Mouse (Mus musculus) neural tube, embryonic 13.5 days (tissue): ENCODE results near the gene Supt3. TPM values are rescaled to one million over a fixed set of nuclear protein-coding genes. Genes with fewer than 3 reads are reported as not detected.

Source experiments
- ATAC-seq: fragments of 200-750 bp; cut with Nextera tagmentation; 2 replicates; pipeline ENCODE4 v1.8.0; 2017; ENCODE audit warnings: low read depth, mild to moderate bottlenecking, moderate TSS enrichment, moderate library complexity
- H3K27ac ChIP-seq: fragments of 300-500 bp; sonication (generic); replicated peaks from 2 replicates; pipeline ENCODE4 v1.5.1; 2015; ENCODE audit warnings: moderate library complexity, mild to moderate bottlenecking, inconsistent platforms
- H3K27me3 ChIP-seq: fragments of 300-500 bp; sonication (generic); 2 replicates; pipeline ENCODE4 v1.6.1; 2015; ENCODE audit warnings: mild to moderate bottlenecking, inconsistent platforms
- H3K36me3 ChIP-seq: fragments of 300-500 bp; sonication (generic); 2 replicates; pipeline ENCODE4 v1.6.1; 2015; ENCODE audit warnings: mild to moderate bottlenecking, inconsistent platforms
- H3K4me1 ChIP-seq: fragments of 300-500 bp; sonication (generic); replicated peaks from 2 replicates; pipeline ENCODE4 v1.6.1; 2015; ENCODE audit warnings: inconsistent platforms
- H3K4me2 ChIP-seq: fragments of 300-500 bp; sonication (generic); 2 replicates; pipeline ENCODE4 v1.6.1; 2015; ENCODE audit warnings: inconsistent platforms, mild to moderate bottlenecking, moderate library complexity
- H3K4me3 ChIP-seq: fragments of 300-500 bp; sonication (generic); 2 replicates; pipeline ENCODE4 v1.5.1; 2015; ENCODE audit warnings: mild to moderate bottlenecking, inconsistent platforms
- H3K9ac ChIP-seq: fragments of 300-500 bp; sonication (generic); 2 replicates; pipeline ENCODE4 v1.6.1; 2015; ENCODE audit warnings: moderate library complexity, mild to moderate bottlenecking, inconsistent platforms
- H3K9me3 ChIP-seq: fragments of 300-500 bp; sonication (generic); 2 replicates; pipeline ENCODE4 v1.6.1; 2016; ENCODE audit warnings: inconsistent platforms
- WGBS: fragments of 180-500 bp; shearing (Covaris S2); methylation state at CpG from one replicate; pipeline ENCODE4 v1.1.7; 2015; 5-methylcytosine and 5-hydroxymethylcytosine counted together
- polyA plus RNA-seq: library from polyadenylated mRNA; unstranded; fragments of >200 nt; fragmentation: Nextera tagmentation; extraction: Ambion mirVana; gene quantifications from 2 replicates; pipeline ENCODE4 v1.2.1, GENCODE M21; 2015

Supt3 gene
- polyA plus RNA-seq, 1 experiment from 2014 or later, result 25.9 TPM

GRCm38 (mm10) chr17:44792218-44792917, 15.4 kb downstream of the Supt3 start:
- Histone ChIP-seq H3K4me2 (no peak overlapping the region), H3K9ac (no peak overlapping the region), H3K9me3 (no peaks in the 10 kb centered on the region), H3K4me3 (no peak overlapping the region), H3K36me3 (peaks cover 10% of the 10 kb centered on the region), H3K4me1 (no peaks in the 10 kb centered on the region), H3K27me3 (no peaks in the 10 kb centered on the region), H3K27ac (no peak overlapping the region)
- WGBS, result 92% methylated on average over 12 of the region's 12 CpGs
- ATAC-seq, result no peak

- Histone ChIP-seq H3K4me2 (no peak overlapping the region), H3K27ac (no peak overlapping the region), H3K4me1 (no peaks in the 10 kb centered on the region), H3K9ac (no peak overlapping the region), H3K9me3 (no peaks in the 10 kb centered on the region), H3K36me3 (0 out of 2 replicates have a peak, but pooled peaks cover 4% of the 10 kb centered on the region), H3K4me3 (no peak overlapping the region), H3K27me3 (no peaks in the 10 kb centered on the region)
- WGBS, result 63% methylated on average over 3 of the region's 3 CpGs
- ATAC-seq, result no peak
Measured at GRCm38 (mm10) chr17:44797331-44797730, 20.4 kb downstream of the Supt3 start.

- H3K4me2 ChIP-seq, result no peak overlapping the region
- no peaks in the 10 kb centered on the region for H3K27me3 ChIP-seq
- ATAC-seq, result no peak
- H3K4me1 ChIP-seq, result no peaks in the 10 kb centered on the region
- no peak overlapping the region for H3K4me3 ChIP-seq
- no peaks in the 10 kb centered on the region for H3K36me3 ChIP-seq
- H3K9me3 ChIP-seq, result no peaks in the 10 kb centered on the region
- H3K9ac ChIP-seq, result no peak overlapping the region
- no peak overlapping the region for H3K27ac ChIP-seq
- 70% methylated on average over 1 of the region's 1 CpGs for WGBS
Measured at GRCm38 (mm10) chr17:44807031-44807430, 30.1 kb downstream of the Supt3 start.

DNA sequence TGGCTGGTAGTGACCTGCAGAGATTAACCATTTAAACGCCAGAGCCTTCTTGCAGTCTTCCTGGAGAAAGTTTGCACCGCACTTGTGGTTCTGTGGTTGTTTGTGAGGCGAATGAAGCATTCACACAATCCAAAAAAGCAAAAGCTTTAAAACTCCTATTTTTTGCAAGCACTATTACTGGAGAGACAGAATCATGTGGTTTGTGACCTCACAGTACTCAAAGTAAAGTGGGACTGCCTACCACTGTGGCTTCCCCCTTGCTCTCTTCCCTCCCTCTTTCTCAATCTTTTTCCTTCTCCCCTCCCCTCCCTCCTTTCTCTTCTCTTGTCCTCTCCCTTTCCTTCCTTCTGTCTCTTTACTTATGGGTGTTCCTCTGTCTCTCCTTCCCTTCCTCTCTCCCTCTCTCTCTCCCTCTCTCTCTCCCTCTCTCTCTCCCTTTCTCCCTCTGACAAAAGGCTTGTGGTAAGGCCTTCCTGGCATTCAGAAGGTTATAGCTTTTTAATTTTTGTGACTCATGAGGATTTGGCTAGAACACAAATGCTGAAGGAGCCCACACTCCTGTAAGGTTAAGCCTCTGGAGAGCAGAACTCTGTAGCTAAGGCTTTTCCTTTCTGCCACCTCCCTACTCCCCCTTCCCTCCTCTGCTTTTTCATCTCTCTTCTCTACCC, 37.7 kb downstream of the Supt3 start, which contains the start of gene Runx2:
Gene Runx2 (minus strand): TSS at position 290 of the 668 bp plus-strand sequence.
- Histone ChIP-seq H3K9me3 (no peaks in the 10 kb centered on the region), H3K27ac (no peak within 1 kb of the TSS), H3K4me2 (no peak within 1 kb of the TSS), H3K27me3 (no peaks in the 10 kb centered on the region), H3K4me3 (no peak within 1 kb of the TSS), H3K36me3 (no peaks in the 10 kb centered on the region), H3K4me1 (0 out of 2 replicates have a peak, but pooled peaks cover 8% of the 10 kb centered on the region), H3K9ac (no peak within 1 kb of the TSS)
- WGBS, result 35% methylated on average over 3 of the region's 3 CpGs
- ATAC-seq, result no peak

DNA sequence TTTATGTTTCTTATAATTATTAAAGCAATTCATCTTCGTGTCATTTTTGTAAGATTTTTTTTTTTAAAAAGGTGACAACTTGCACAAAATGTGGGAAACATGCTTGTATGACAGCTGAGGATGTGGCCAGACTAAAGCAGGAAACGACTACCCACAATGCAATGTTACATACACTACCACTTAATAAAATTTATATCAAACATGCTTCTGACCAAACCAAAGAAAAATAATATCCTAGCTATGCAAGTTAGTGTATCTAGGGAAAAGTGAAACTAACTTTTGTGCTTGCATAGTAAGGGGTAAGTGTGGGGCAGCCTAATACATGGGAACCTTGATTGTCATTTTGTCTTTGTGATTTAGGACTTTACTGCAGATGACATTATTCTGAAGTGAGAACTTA, 41.9 kb downstream of the Supt3 start:
- Histone ChIP-seq H3K36me3 (no peaks in the 10 kb centered on the region), H3K4me2 (no peak overlapping the region), H3K4me1 (0 out of 2 replicates have a peak, but pooled peaks cover 8% of the 10 kb centered on the region), H3K27ac (no peak overlapping the region), H3K9me3 (no peaks in the 10 kb centered on the region), H3K27me3 (no peaks in the 10 kb centered on the region), H3K4me3 (no peak overlapping the region), H3K9ac (no peak overlapping the region)
- WGBS, result 93% methylated on average over 2 of the region's 2 CpGs
- ATAC-seq, result no peak

- 0 out of 2 replicates have a peak, but pooled peaks cover 5% of the 10 kb centered on the region for H3K4me1 ChIP-seq
- no peak overlapping the region for H3K4me3 ChIP-seq
- H3K27me3 ChIP-seq, result no peaks in the 10 kb centered on the region
- WGBS, result 83% methylated on average over 4 of the region's 4 CpGs
- H3K9me3 ChIP-seq, result no peaks in the 10 kb centered on the region
- H3K27ac ChIP-seq, result no peak overlapping the region
- H3K9ac ChIP-seq, result no peak overlapping the region
- no peak overlapping the region for H3K4me2 ChIP-seq
- no peak for ATAC-seq
- H3K36me3 ChIP-seq, result no peaks in the 10 kb centered on the region
Measured at GRCm38 (mm10) chr17:44819816-44820215, 42.9 kb downstream of the Supt3 start.

DNA sequence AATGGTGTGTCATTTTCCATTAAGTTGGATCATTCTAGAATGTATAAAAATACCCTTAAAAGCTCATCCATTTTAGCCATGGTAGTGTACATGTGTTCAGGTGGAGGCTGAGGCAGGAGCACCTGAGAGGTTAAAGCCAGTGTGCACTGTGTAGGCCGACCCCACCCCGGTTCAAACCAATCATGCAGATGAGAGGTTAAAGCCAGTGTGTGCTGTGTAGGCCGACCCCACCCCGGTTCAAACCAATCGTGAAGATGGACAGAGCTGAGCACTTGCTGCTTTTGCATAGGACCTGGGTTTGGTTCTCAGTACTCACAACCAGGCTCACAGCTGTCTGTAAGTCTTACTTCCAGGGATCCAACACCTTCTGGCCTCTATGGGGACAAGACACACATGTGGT, 45.0 kb downstream of the Supt3 start:
- H3K27me3 ChIP-seq, result no peaks in the 10 kb centered on the region
- no peak for ATAC-seq
- H3K9me3 ChIP-seq, result no peaks in the 10 kb centered on the region
- no peak overlapping the region for H3K4me2 ChIP-seq
- no peak overlapping the region for H3K9ac ChIP-seq
- no peak overlapping the region for H3K4me3 ChIP-seq
- 93% methylated on average over 5 of the region's 5 CpGs for WGBS
- no peaks in the 10 kb centered on the region for H3K4me1 ChIP-seq
- H3K27ac ChIP-seq, result no peak overlapping the region
- no peaks in the 10 kb centered on the region for H3K36me3 ChIP-seq

- H3K27me3 ChIP-seq, result no peaks in the 10 kb centered on the region
- ATAC-seq, result no peak
- no peaks in the 10 kb centered on the region for H3K4me1 ChIP-seq
- H3K27ac ChIP-seq, result no peak overlapping the region
- H3K9ac ChIP-seq, result no peak overlapping the region
- no peak overlapping the region for H3K4me3 ChIP-seq
- H3K4me2 ChIP-seq, result no peak overlapping the region
- 83% methylated on average over 3 of the region's 3 CpGs for WGBS
- H3K9me3 ChIP-seq, result no peaks in the 10 kb centered on the region
- no peaks in the 10 kb centered on the region for H3K36me3 ChIP-seq
Measured at GRCm38 (mm10) chr17:44827124-44827523, 50.2 kb downstream of the Supt3 start.

DNA sequence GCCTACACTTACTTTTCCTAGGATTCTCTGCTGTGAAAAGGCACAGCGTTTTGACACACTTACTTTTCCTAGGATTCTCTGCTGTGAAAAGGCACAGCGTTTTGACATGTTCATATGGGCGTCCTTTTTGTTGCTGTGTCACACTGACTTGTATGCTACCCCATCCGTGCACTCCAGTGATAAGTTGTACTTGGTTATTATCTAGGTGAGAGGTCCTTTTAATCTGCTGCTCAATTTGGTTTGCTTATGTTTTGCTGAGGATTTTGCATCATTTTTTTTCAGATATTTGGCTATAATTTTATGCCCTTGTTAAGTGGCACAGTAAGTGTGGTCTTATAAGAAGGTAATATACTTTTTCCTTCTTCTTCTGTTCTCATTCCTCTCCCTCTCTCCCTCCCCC, 51.0 kb downstream of the Supt3 start:
- no peak overlapping the region for H3K4me2 ChIP-seq
- H3K4me1 ChIP-seq, result no peaks in the 10 kb centered on the region
- H3K4me3 ChIP-seq, result no peak overlapping the region
- 87% methylated on average over 4 of the region's 4 CpGs for WGBS
- no peak overlapping the region for H3K9ac ChIP-seq
- H3K27ac ChIP-seq, result no peak overlapping the region
- H3K27me3 ChIP-seq, result no peaks in the 10 kb centered on the region
- no peaks in the 10 kb centered on the region for H3K36me3 ChIP-seq
- ATAC-seq, result no peak
- H3K9me3 ChIP-seq, result no peaks in the 10 kb centered on the region

DNA sequence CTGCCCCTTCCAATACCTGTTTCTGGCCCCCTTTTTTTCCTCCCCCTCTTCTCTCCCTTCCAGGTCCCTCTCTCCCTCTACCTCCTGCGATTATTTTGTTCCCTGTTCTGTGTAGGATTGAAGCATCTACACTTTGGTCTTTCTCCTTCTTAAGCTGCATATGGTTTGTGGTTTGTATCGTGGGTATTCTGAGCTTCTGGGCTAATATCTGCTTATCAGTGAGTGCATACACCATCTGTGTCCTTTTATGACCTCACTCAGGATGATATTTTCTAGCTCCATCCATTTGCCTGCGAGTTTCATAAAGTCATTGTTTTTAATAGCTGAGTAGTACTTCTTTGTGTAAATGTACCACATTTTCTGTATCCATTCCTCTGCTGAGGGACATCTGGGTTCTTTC, 52.6 kb downstream of the Supt3 start:
- WGBS, result 92% methylated on average over 3 of the region's 3 CpGs
- Histone ChIP-seq H3K27me3 (no peaks in the 10 kb centered on the region), H3K4me2 (no peak overlapping the region), H3K27ac (no peak overlapping the region), H3K9me3 (no peaks in the 10 kb centered on the region), H3K4me3 (no peak overlapping the region), H3K9ac (no peak overlapping the region), H3K4me1 (no peaks in the 10 kb centered on the region), H3K36me3 (no peaks in the 10 kb centered on the region)
- no peak for ATAC-seq

DNA sequence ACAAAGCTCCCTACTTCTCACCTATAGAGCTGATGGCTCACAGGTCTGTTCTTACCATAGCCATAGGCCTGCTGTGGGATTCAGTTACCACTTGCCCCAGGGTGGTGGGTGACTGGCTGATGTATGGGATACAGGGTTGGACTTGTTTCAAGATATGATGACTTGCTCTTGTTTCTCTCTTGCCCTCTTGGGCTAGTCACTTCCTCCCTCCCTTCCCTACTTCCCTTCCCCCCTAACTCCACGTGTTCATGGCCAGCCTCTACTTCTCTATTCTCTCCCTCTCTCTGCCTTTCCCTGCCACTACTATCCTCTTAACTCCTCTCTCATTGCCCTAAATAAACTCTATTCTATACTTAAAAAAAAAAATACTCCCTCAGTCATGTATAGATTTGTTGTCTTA, 54.2 kb downstream of the Supt3 start:
- H3K36me3 ChIP-seq, result no peaks in the 10 kb centered on the region
- H3K27ac ChIP-seq, result no peak overlapping the region
- H3K9me3 ChIP-seq, result no peaks in the 10 kb centered on the region
- no peaks in the 10 kb centered on the region for H3K4me1 ChIP-seq
- ATAC-seq, result no peak
- no peak overlapping the region for H3K4me2 ChIP-seq
- no peaks in the 10 kb centered on the region for H3K27me3 ChIP-seq
- 78% methylated on average over 1 of the region's 1 CpGs for WGBS
- no peak overlapping the region for H3K9ac ChIP-seq
- H3K4me3 ChIP-seq, result no peak overlapping the region

DNA sequence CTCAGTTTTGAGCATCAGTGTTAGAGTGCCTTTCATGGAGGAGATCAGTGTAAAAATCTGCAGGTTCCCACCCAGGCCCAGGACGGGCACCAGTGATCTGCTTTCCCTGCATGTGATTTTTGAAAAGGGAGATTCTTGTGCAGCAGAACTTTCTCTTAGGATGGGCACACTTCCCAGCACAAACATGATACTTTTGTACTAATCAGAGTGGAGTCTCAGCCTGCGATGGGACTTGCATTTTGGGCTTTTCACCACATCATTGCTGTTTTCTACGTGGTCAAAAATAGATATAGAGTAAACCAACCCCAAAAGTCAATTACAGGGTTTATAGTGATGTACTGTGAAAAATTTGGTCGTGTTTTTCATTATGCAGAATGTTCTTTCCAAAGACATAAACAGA, 65.2 kb downstream of the Supt3 start:
- no peak for ATAC-seq
- Histone ChIP-seq H3K4me1 (no peaks in the 10 kb centered on the region), H3K27ac (no peak overlapping the region), H3K4me3 (no peak overlapping the region), H3K9ac (no peak overlapping the region), H3K27me3 (no peaks in the 10 kb centered on the region), H3K36me3 (no peaks in the 10 kb centered on the region), H3K9me3 (no peaks in the 10 kb centered on the region), H3K4me2 (no peak overlapping the region)
- WGBS, result 89% methylated on average over 4 of the region's 4 CpGs

GRCm38 (mm10) chr17:44863165-44863564, 86.2 kb downstream of the Supt3 start:
- Histone ChIP-seq H3K9ac (no peak overlapping the region), H3K27ac (no peak overlapping the region), H3K36me3 (no peaks in the 10 kb centered on the region), H3K4me1 (no peaks in the 10 kb centered on the region), H3K4me3 (no peak overlapping the region), H3K9me3 (no peaks in the 10 kb centered on the region), H3K4me2 (no peak overlapping the region), H3K27me3 (no peaks in the 10 kb centered on the region)
- WGBS, result 92% methylated on average over 6 of the region's 6 CpGs
- ATAC-seq, result no peak
